Mouse (Mus musculus) megakaryocyte-erythroid progenitor cell, adult 5-6 weeks (primary cell): ENCODE results near the gene Cwc22. TPM values are rescaled to one million over a fixed set of nuclear protein-coding genes. Genes with fewer than 3 reads are reported as not detected.

ENCODE experiments used
- ATAC-seq: replicated peaks from 2 replicates; pipeline ENCODE4 v1.8.0; 2016; ENCODE audit warnings: mild to moderate bottlenecking, inconsistent platforms; ENCODE audit not compliant: severe bottlenecking, poor library complexity, low FRiP score, low TSS enrichment
- total RNA-seq, 2 experiments: library from RNA; stranded (forward) in 1 of 2; stranded (reverse) in 1 of 2; fragments of 200-1000, 215-1000 nt in 1 of 2; fragments of >200 nt in 1 of 2; fragmentation: Nextera tagmentation in 1 of 2; gene quantifications; 2 replicates each; pipeline ENCODE4 v1.2.3; 2014 to 2017

Cwc22 gene
- total RNA-seq (2014; fragmentation: Nextera tagmentation) (54.6 and 59.3 TPM in 2 replicates), total RNA-seq (2017) (140 and 163 TPM in 2 replicates)

DNA sequence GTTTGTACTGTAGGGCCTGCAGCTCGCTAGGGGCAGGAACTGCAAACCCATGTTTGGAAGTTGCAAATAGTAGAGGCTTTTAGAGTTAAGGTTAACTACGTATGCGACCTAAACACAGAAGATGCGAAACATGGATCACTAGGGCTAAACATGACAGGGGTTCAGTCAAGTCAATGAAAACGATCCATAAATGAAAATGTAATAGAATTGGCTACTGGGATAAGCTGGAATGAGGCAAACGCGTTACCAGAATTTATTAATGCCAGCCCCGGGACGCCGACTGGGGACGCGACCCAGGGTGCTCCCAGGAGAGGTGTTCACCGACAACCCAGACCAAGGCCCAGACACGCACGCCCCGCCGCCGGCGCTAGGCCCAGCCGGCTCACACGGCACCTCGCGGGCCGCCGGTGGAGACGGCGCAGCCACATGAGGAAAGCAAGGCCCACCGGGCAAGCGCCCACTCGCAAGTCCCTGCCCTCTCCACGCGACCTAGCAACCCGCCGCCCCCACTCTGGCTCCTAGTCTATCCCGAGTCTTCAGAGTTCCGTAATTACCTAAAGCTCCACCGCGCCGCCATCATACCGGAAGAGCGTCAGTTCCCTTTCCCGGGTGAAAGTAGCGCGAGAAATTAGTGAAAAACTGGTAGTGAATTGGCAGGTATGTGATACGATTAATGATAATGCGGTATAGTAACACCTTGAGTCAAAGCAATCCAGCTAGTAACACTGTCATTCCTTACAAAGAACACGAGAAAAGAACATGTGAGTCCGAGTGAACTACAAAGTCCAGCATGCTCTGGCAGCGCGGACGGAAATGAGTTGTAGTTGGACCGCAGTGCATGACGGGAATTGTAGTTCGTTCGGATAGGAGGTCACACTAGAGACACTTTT lies at the start of gene Cwc22:
Cwc22 (minus strand) TSS at position 780 of the 890 bp plus-strand sequence.
- ATAC-seq, result peak; percentile 97

DNA sequence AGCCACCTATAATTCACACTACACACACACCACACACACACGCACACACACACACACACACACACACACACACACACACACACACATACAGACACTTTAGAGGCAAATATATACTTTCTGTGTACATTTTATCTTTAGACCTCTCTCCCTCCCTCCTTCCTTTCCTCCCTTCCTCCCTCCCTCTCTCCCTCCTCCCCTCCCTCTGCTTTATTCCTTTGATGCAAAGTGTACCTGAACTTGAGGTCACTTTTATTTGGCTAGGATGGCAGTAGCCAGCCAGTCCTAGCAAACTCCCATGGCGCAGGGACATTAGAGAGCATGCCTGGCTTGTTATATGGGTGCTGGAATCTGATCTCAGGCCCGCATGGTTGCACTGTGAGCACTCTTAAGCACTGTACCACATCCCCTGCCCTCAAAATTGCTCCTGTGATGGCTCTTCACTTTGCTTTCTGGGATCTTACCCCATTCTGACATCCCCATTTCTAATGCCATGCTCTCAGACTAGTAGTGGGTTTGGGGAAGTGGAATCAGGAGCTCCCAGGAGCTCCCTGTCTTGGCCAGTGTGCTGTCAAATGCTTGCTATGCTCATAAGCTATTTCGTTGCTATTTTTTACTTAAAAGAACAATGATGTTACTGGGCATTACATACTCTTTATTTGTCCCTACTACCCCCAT lies 47.7 kb upstream of the Cwc22 start:
- no peak for ATAC-seq

DNA sequence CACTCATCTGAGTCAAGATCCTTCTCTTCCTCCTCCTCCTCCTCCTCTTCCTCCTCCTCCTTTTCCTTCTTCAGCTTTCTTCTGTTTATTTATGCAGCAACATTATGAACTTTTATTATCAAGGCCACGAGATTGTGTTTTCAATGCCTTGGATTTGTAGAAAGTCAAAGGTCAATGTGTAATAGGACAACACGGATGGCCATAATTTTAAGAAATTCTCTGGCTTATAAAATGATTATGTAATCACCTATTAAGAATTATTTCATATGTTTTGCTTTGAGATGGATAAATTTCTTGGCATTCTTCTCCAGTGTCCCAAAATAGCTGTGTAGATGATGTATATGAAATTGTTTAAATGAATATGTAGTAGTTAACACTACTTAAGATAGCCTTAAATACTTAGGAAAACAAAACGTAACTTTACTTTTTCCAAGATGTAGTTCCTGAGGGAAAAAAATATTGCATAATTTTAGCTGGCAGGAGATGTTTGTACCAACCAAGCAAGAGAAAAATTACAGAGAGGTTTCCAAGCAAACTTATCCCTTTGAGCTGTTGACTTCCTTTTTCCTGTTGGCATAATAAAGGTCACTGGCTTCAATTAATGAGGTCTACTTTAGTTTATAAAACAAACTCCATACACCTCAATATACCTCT lies 46.9 kb upstream of the Cwc22 start:
- no peak for ATAC-seq

DNA sequence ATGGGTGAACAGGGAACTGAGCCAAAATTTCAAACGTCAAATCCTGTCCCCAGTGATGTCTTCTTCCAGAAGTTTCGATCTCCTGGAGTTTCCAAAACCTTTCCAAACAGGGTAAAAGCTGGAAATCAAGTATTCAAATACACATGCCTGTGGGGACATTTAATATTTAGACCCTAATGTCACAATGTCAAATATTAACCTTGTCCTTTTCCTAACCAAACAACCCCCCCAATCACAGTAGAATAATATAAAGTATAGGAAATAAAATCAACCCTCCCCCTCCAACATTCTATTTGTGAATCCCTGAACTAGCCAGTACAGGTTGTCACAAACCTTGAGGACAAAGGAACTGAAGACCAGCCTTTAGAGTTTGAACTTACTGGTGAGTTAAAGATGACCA lies 44.6 kb upstream of the Cwc22 start:
- ATAC-seq, result no peak

DNA sequence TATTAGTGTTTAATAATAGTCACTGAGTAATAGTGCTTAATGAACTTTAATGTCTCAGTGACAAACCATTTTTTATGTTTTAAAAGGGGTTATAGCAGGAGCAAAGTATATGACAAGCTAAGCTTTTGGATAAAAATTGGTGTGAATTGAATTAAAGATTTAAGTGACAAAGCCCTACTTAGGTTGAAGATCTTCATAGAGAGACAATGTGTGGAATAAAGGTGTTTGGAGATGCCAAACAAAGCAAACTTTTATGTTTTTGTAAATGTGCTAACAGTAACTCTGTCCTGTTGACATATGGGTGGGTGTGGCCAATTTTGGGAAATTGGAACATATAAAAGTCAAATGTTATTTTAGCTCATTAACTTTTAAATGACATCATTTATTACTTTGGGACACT lies 43.9 kb upstream of the Cwc22 start:
- no peak for ATAC-seq

DNA sequence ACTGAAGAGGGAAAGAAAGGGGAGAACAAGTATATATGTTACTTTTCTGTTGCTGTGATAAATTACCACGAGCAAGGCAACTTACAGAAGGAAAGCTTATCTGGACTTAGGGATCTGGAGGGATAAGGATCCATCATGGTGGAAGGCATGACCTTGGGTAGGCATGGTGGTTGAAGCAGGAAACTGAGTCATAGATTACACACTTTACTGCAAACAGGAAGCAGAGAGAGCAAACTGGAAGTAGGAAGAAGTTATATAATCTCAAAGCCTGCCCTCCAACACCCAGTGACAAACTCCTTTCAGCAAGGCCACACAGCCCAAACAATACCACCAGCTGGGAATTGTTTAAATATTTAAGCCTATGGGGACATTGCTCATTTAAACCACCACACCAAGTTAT lies 43.2 kb upstream of the Cwc22 start:
- no peak for ATAC-seq

DNA sequence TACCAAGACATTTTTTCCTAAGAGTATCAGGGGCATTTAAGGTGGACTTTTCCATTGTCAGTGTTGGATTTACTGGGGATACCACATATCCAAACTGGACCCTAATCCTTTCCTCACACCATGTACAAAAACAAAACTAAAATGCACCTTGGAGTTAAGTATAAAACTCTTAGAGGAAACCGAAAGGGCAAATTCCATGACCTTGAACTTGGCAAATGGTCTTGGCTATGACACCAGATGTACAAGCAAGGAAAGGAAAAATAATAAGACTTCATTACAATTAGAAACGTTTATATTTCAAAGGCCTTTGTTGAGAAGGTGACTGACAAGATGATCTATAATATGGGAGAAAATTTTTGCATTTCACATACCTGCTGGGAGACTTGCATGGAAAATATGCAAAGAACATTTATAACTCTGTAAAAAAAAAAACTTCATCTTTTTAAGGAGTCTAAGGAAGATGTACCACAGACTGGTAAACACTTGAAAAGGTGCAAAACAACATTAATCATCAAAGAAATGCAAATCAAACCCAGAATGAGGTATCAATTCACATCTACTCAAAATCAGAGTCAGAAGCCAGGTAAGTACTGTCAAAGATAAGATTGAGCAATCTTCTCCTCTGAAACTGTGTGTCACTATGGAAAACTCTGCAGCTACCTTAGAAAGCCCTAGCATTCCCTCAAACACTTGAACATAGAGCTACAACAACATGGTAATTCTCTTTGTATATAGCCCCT lies 40.0 kb upstream of the Cwc22 start:
- no peak for ATAC-seq

DNA sequence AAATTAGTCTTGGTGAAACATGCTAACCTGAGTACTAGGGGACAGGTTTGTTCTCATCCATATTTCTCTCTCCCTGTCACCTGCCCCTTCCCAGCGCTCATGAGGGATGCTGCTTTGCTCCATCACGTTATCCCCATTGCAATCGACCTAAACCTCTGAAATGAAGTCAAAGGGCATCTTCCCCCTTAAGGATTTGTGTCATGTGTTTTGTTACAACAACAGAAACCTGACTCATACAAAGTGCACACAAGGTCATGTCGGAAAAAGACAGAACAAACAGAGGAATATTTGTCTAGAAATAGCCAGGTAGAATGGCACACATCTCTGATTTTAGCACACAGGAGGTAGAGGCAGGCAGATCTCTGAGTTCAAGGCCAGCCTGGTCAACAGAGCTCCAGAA lies 38.0 kb upstream of the Cwc22 start:
- ATAC-seq, result no peak

DNA sequence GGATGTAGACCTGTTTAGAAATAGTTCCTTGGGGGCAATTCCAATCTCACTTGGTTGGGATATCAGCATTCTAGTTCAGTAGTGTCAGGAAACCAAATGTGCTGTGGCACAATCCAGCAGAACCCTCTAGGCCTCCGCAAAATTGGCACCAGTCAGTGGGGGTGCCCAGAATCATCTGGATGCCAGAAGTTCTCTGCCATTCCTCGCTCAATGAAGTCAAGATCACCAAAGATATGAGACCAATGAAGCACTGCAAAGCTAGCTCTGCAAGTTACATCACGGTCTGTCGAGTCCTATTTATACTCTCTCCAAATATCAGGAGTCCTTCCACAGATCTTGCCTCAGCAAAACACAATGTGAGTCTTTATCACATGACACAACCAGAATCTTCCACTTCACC lies 35.7 kb upstream of the Cwc22 start:
- no peak for ATAC-seq

DNA sequence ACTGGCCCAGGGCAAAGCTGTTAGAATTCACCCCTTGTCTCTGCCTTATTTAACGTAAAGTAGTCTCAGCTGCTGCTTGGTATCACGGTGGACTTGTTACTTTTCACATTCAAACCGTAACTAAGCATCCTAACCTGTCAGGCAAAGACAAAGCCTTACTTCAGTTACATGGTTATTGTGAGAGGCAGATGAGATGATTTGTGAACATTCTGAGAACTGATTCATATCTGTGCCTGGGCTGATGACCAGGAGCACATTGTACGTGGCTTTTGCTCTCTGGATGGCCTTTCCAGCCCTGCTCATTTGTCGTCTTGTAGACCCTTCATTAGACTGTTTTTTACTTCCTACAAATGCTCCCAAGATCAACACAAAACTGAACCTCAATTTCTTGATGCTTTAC lies 34.5 kb upstream of the Cwc22 start:
- no peak for ATAC-seq

DNA sequence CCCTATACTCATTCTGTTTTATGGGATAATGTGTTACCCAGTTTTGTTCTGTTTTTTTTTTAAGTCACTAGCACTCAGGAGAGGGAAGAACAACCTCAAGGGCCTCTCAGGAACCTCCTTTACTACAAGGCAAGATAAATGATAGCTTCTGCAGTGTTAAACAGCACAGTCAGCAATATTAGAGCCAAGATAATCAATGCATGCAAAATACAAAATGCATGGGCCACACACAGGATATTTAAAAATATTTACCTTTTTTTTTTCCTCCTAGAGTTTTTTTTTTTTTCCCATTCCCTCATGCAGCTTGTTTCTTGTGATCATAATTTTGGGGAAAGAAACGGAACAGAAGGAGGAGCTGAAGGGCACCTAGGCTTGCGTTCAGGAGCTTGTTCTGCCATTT lies 33.3 kb upstream of the Cwc22 start:
- ATAC-seq, result no peak

DNA sequence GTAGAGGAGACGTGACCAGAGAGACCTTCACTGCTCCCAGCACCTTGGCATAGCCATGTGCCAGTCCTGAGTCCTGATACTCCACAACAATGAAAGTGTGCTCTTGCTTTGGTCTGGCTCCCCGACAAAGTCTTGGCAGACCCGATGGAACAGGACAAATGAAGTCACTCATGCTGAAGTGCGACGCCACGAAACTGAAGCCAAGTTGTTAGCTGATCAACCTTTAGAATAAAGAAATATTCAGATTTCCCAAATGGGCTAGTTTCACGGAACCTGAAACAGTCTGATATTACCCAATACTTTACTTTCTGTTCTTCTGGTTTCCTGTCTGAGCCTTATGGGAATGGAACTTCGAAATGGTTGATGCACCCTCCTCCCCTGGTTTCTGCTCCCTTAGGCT lies 32.9 kb upstream of the Cwc22 start:
- ATAC-seq, result no peak

DNA sequence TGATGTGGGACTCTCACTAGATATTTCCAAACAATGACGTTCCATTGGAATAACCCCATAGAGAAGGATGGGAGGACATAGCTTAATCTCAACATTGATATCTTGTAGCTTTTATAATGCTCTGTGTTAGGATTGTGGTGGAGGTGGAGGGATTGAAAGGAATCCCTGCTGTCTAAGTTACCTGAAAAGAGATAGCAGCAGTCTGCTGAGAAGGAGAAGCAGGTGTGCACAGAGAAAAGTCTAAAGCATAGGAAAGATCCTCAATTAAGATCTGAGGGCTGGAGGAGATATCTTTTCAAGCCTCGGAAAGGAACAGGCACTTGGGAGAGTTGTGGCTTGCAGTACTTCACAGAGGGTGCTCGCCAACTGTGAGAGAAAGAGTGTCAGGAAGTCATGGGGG lies 32.1 kb upstream of the Cwc22 start:
- ATAC-seq, result no peak

DNA sequence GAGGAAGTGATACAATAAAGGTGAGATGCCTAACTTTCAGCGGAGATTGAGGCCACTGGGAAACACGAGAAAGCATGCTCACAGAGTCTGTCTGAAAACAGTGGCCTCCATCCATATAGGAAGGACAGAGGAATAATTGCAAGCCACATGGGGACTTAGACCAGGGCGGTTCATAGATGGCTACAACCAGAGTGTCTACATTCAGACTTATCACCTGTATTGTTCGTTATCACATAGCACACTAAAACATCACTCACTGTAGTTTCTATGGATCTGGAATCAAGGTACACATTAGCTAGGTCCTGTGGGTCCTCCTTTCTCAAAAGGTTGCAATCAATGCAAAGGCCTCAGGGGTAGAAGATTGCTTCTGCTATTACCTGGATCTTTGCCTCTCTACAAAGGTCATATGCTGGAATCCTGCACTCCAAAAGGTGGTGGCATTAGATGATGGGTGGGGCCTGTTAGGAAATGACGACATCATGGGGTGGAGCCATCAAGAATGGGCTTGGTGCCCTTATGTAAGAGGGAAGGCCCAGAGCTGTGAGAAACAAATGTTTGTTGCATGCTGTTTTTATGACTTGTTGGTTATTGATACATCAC lies 30.2 kb upstream of the Cwc22 start:
- ATAC-seq, result no peak

DNA sequence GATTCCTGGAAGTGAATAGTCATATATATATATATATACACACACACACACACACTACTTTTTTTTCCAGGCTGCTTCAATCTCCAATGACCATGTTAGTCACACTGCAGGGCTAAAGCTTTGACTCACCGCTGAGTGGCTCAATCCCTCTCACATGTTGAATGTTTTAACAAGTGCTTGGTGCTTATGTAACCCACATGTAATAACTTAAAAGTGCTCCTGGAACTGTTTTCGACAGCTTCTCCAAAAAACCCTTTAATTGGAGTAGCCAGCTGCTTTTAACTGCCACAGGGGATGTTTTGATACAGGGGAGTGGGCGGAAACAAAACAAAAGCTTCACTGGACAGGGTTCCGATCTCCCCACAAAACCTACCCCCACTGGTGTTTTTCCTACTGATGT lies 29.4 kb upstream of the Cwc22 start:
- ATAC-seq, result no peak

DNA sequence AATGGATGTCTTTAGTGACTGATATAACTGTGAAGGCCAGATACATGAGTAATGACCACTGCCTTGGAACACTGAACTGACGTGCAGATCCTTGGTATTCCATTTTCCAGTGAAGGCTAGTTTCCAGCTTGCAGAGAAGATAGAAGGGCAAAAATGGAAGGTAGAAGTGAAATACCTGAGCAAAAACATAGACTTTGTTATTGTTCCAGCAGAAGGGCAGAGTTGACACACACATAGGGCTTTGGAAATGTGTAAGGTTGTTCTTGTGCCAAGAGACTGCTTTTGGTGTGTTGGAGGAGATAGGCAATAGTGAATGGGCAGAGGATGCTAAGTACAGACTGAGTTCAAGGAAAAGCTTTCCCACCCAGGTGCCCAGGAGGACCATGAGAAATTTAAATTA lies 28.8 kb upstream of the Cwc22 start:
- ATAC-seq, result no peak

DNA sequence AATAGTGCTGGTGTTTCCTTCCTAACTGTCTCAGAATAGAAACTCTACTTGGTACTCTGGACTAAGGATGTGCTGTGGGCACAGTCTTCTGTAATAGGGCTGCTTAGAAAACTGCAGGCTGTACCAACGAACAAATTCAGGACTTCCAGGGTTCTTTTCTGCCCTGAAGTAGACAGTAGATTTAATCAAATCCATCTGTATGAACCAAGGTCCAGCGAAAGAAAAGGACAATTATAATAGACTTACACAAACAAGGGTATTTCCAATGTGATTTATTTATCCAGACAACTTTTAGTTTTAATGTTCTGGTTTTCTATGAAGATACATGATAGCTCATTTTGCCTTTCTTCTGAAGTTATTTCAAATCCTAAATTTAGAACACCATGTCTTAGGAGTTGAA lies 28.2 kb upstream of the Cwc22 start:
- ATAC-seq, result no peak

DNA sequence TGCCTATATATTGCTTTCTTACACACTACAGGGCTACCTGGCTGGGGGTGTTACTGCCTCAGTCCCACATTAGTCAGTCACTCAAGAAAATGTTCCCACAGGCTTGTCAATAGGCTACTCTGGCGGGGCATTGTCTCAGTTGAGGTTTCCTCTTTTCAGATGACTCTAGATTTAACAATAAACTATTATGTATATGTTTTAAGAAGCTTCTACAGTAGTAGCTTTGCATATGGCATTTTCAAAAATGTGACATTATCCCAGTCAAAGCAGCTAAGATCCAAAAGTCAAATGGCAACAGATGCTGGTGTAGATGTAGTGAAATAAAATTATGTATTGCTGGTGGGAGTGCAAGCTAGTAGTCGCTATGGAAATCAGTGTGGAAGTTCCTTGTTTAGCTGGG lies 27.1 kb upstream of the Cwc22 start:
- no peak for ATAC-seq

DNA sequence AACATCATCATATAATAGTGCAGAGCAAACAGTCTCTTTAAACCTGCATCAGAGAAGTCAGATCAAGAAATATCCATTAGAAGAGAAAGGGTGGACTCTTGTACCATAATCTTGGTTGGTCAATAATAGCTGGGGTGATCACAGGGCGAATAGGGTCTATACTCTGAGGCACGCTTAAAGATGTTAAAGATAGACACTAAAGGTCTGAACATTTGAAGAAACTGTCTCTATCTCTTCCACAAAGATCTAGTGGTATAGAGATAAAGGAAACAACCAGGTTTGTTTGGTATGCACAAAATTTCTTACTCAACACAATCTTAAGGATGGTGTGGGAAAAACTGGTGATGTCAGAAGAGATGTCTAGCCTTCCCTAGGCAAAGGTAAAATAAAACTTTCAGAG lies 26.4 kb upstream of the Cwc22 start:
- ATAC-seq, result no peak

DNA sequence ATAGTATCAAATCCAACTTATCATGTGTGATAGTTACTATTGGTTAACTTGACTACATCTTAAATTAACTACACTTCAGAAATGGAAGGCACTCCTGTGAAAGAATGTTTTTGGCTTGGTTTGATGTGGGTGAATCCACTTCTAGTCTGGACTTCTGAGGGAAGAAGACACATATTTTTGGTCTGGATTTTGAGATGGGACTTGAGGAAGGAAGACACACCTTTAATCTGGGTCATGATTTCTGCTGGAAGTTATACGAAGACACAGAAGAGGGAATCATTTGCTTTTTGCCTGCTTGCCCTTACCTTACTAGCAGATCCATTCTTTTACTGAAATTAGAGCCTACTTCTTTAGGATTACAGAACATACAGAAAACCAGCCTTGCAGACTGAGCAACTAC lies 25.7 kb upstream of the Cwc22 start:
- no peak for ATAC-seq
